Mouse (Mus musculus): Measurements from ENCODE around the gene Nploc4. TPM values are rescaled to one million over a fixed set of nuclear protein-coding genes. Genes with fewer than 3 reads are reported as not detected.

Gene Nploc4
- polyA plus RNA-seq, 1 experiment = 66.9 TPM

GRCm38 (mm10) chr11:120378611-120379540, 58.6 kb downstream of the Nploc4 start, which contains the start of gene Faap100:
TSS of gene Faap100 (minus strand) at chr11:120378764.
- no peaks in the 10 kb centered on the region for H3K4me1 ChIP-seq (ENCODE audit: control insufficient read depth, insufficient read depth, low read length)
- peak within 1 kb of the TSS; percentile 87 for H3K4me3 ChIP-seq (ENCODE audit: low read depth, low read length)
- peaks cover 6% of the 10 kb centered on the region; the same call in 1 of the 2 replicates for H3K36me3 ChIP-seq (ENCODE audit: control insufficient read depth, insufficient read depth, low read length, poor library complexity, severe bottlenecking)
- peak within 1 kb of the TSS; percentile 72 for H3K9ac ChIP-seq (ENCODE audit: low read depth, poor library complexity, severe bottlenecking)
- H3K27ac ChIP-seq (ENCODE audit: insufficient read depth, low read length) = no peak within 1 kb of the TSS
- no peaks in the 10 kb centered on the region for H3K27me3 ChIP-seq (ENCODE audit: control insufficient read depth, insufficient read depth, low read length, poor library complexity, severe bottlenecking)
- H3K9me3 ChIP-seq (replicated peaks; ENCODE audit: control insufficient read depth, insufficient read depth, low read length, poor library complexity, severe bottlenecking) = no peaks in the 10 kb centered on the region
- TF ChIP-seq POLR2A (IDR thresholded peaks at IDR 0.05; ENCODE audit: insufficient read depth, low read length) (peak; percentile 10), EP300 (IDR thresholded peaks at IDR 0.05; ENCODE audit: insufficient read depth, low read depth, low read length) (0 out of 2 replicates have a peak, but pooled peaks have one; percentile 19), CTCF (IDR thresholded peaks at IDR 0.05; ENCODE audit: low read depth, low read length) (peak; percentile 48)

GRCm38 (mm10) chr11:120378031-120378610, 59.4 kb downstream of the Nploc4 start:
- H3K27ac ChIP-seq (ENCODE audit: insufficient read depth, low read length) = no peak overlapping the region
- H3K4me3 ChIP-seq (ENCODE audit: low read depth, low read length) = peak overlapping the region; percentile 87
- peaks cover 5% of the 10 kb centered on the region; the same call in 1 of the 2 replicates for H3K36me3 ChIP-seq (ENCODE audit: control insufficient read depth, insufficient read depth, low read length, poor library complexity, severe bottlenecking)
- H3K9ac ChIP-seq (ENCODE audit: low read depth, poor library complexity, severe bottlenecking) = peak overlapping the region; percentile 72
- TF ChIP-seq CTCF (IDR thresholded peaks at IDR 0.05; ENCODE audit: low read depth, low read length) = no peak
- TF ChIP-seq EP300 (IDR thresholded peaks at IDR 0.05; ENCODE audit: insufficient read depth, low read depth, low read length) = no peak
- TF ChIP-seq POLR2A (IDR thresholded peaks at IDR 0.05; ENCODE audit: insufficient read depth, low read length) = no peak
- no peaks in the 10 kb centered on the region for H3K27me3 ChIP-seq (ENCODE audit: control insufficient read depth, insufficient read depth, low read length, poor library complexity, severe bottlenecking)
- no peaks in the 10 kb centered on the region for H3K4me1 ChIP-seq (ENCODE audit: control insufficient read depth, insufficient read depth, low read length)
- no peaks in the 10 kb centered on the region for H3K9me3 ChIP-seq (replicated peaks; ENCODE audit: control insufficient read depth, insufficient read depth, low read length, poor library complexity, severe bottlenecking)

GRCm38 (mm10) chr11:120377337-120377736, 60.2 kb downstream of the Nploc4 start:
- H3K4me3 ChIP-seq (ENCODE audit: low read depth, low read length) = no peak overlapping the region
- H3K36me3 ChIP-seq (ENCODE audit: control insufficient read depth, insufficient read depth, low read length, poor library complexity, severe bottlenecking) = 0 out of 2 replicates have a peak, but pooled peaks cover 2% of the 10 kb centered on the region
- H3K9ac ChIP-seq (ENCODE audit: low read depth, poor library complexity, severe bottlenecking) = no peak overlapping the region
- TF ChIP-seq EP300 (IDR thresholded peaks at IDR 0.05; ENCODE audit: insufficient read depth, low read depth, low read length) (no peak), CTCF (IDR thresholded peaks at IDR 0.05; ENCODE audit: low read depth, low read length) (no peak), POLR2A (IDR thresholded peaks at IDR 0.05; ENCODE audit: insufficient read depth, low read length) (no peak)
- H3K27ac ChIP-seq (ENCODE audit: insufficient read depth, low read length) = no peak overlapping the region
- no peaks in the 10 kb centered on the region for H3K27me3 ChIP-seq (ENCODE audit: control insufficient read depth, insufficient read depth, low read length, poor library complexity, severe bottlenecking)
- no peaks in the 10 kb centered on the region for H3K9me3 ChIP-seq (replicated peaks; ENCODE audit: control insufficient read depth, insufficient read depth, low read length, poor library complexity, severe bottlenecking)
- H3K4me1 ChIP-seq (ENCODE audit: control insufficient read depth, insufficient read depth, low read length) = no peaks in the 10 kb centered on the region

- H3K4me3 ChIP-seq (ENCODE audit: low read depth, low read length) = no peak overlapping the region
- no peak overlapping the region for H3K9ac ChIP-seq (ENCODE audit: low read depth, poor library complexity, severe bottlenecking)
- no peak for TF ChIP-seq EP300 (IDR thresholded peaks at IDR 0.05; ENCODE audit: insufficient read depth, low read depth, low read length)
- no peak for TF ChIP-seq POLR2A (IDR thresholded peaks at IDR 0.05; ENCODE audit: insufficient read depth, low read length)
- no peak for TF ChIP-seq CTCF (IDR thresholded peaks at IDR 0.05; ENCODE audit: low read depth, low read length)
- no peak overlapping the region for H3K27ac ChIP-seq (ENCODE audit: insufficient read depth, low read length)
- H3K9me3 ChIP-seq (replicated peaks; ENCODE audit: control insufficient read depth, insufficient read depth, low read length, poor library complexity, severe bottlenecking) = no peaks in the 10 kb centered on the region
- no peaks in the 10 kb centered on the region for H3K27me3 ChIP-seq (ENCODE audit: control insufficient read depth, insufficient read depth, low read length, poor library complexity, severe bottlenecking)
- no peaks in the 10 kb centered on the region for H3K4me1 ChIP-seq (ENCODE audit: control insufficient read depth, insufficient read depth, low read length)
- H3K36me3 ChIP-seq (ENCODE audit: control insufficient read depth, insufficient read depth, low read length, poor library complexity, severe bottlenecking) = no peaks in the 10 kb centered on the region
Observed at GRCm38 (mm10) chr11:120376302-120377160, 61.0 kb downstream of the Nploc4 start.

- no peaks in the 10 kb centered on the region for H3K27me3 ChIP-seq (ENCODE audit: control insufficient read depth, insufficient read depth, low read length, poor library complexity, severe bottlenecking)
- H3K27ac ChIP-seq (ENCODE audit: insufficient read depth, low read length) = no peak overlapping the region
- H3K9ac ChIP-seq (ENCODE audit: low read depth, poor library complexity, severe bottlenecking) = no peak overlapping the region
- H3K36me3 ChIP-seq (ENCODE audit: control insufficient read depth, insufficient read depth, low read length, poor library complexity, severe bottlenecking) = no peaks in the 10 kb centered on the region
- TF ChIP-seq POLR2A (IDR thresholded peaks at IDR 0.05; ENCODE audit: insufficient read depth, low read length) (no peak), EP300 (IDR thresholded peaks at IDR 0.05; ENCODE audit: insufficient read depth, low read depth, low read length) (no peak), CTCF (IDR thresholded peaks at IDR 0.05; ENCODE audit: low read depth, low read length) (no peak)
- no peaks in the 10 kb centered on the region for H3K9me3 ChIP-seq (replicated peaks; ENCODE audit: control insufficient read depth, insufficient read depth, low read length, poor library complexity, severe bottlenecking)
- H3K4me1 ChIP-seq (ENCODE audit: control insufficient read depth, insufficient read depth, low read length) = no peaks in the 10 kb centered on the region
- H3K4me3 ChIP-seq (ENCODE audit: low read depth, low read length) = no peak overlapping the region
Observed at GRCm38 (mm10) chr11:120375324-120375723, 62.2 kb downstream of the Nploc4 start.
